Mouse (Mus musculus) olfactory bulb, adult 2 months (tissue): Measurements from ENCODE around the gene Il17rc.

Experiments used
- CTCF ChIP-seq: fragments of 200-500 bp; IDR thresholded peaks from 2 replicates; pipeline ENCODE4 v1.5.1; 2012; ENCODE audit warnings: low read depth, mild to moderate bottlenecking, low read length, moderate library complexity; ENCODE audit not compliant: insufficient read depth
- POLR2A ChIP-seq: fragments of 200-500 bp; IDR thresholded peaks from 2 replicates; pipeline ENCODE4 v1.6.1; 2012; ENCODE audit warnings: mild to moderate bottlenecking, low read depth, low read length, moderate library complexity; ENCODE audit not compliant: insufficient read depth

DNA sequence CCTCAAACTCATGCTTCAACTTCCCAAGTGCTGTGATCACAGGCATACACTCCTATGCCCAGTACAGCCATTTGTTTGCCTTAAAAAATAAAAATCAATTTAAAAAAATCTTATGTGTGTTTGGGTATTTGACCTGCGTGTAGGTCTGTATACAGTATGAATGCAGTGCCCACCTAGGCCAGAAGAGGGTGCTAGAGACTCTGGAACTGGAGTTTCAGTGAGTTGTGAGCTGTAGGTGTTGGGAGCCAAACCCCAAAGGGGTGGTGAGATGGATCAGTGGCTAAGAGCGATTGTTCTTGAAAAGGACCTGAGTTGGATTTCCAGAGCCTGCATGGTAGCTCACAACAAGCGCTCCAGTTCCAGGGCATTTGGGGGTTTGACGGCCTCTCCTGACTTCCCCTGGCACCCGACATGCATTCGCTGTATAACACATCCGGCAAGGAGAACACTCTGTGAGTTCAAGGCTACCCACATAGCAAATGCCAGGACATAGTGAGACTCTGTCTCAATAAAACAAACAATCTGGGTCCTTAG lies 30.0 kb upstream of the Il17rc start:
- TF ChIP-seq CTCF (no peak), POLR2A (no peak)
